Mouse (Mus musculus) forebrain, embryonic 11.5 days (tissue): Measurements from ENCODE around the gene Exoc2. TPM values are rescaled to one million over a fixed set of nuclear protein-coding genes. Genes with fewer than 3 reads are reported as not detected.

Source experiments
- ATAC-seq: fragments of 200-750 bp; cut with Nextera tagmentation; replicated peaks from 2 replicates; pipeline ENCODE4 v1.8.0; 2017; ENCODE audit warnings: moderate TSS enrichment; ENCODE audit not compliant: low FRiP score
- DNase-seq: peaks from one replicate; pipeline ENCODE4 v3.0.0-alpha.2; 2017; ENCODE audit warnings: low spot score
- H3K27ac ChIP-seq: fragments of 300-500 bp; sonication (generic); 2 replicates; pipeline ENCODE4 v1.5.1; 2014; ENCODE audit warnings: low read depth, low read length
- H3K27me3 ChIP-seq: fragments of 300-500 bp; sonication (generic); 2 replicates; pipeline ENCODE4 v1.6.1; 2014; ENCODE audit warnings: mild to moderate bottlenecking, low read length, mixed read lengths; ENCODE audit not compliant: control insufficient read depth, insufficient read depth
- H3K36me3 ChIP-seq: fragments of 300-500 bp; sonication (generic); 2 replicates; pipeline ENCODE4 v1.6.1; 2014; ENCODE audit warnings: mild to moderate bottlenecking, low read length, moderate library complexity, mixed read lengths; ENCODE audit not compliant: control insufficient read depth, insufficient read depth
- H3K4me1 ChIP-seq: fragments of 300-500 bp; sonication (generic); replicated peaks from 2 replicates; pipeline ENCODE4 v1.6.1; 2014; ENCODE audit warnings: low read length, mixed read lengths; ENCODE audit not compliant: control insufficient read depth, insufficient read depth
- H3K4me2 ChIP-seq: fragments of 300-500 bp; sonication (generic); 2 replicates; pipeline ENCODE4 v1.6.1; 2014; ENCODE audit warnings: low read depth, mild to moderate bottlenecking, low read length, moderate library complexity, mixed read lengths; ENCODE audit not compliant: severe bottlenecking
- H3K4me3 ChIP-seq: fragments of 300-500 bp; sonication (generic); 2 replicates; pipeline ENCODE4 v1.5.1; 2014; ENCODE audit warnings: low read depth, low read length
- H3K9ac ChIP-seq: fragments of 300-500 bp; sonication (generic); 2 replicates; pipeline ENCODE4 v1.6.1; 2014; ENCODE audit warnings: low read length
- H3K9me3 ChIP-seq: fragments of 300-500 bp; sonication (generic); 2 replicates; pipeline ENCODE4 v1.6.1; 2016; ENCODE audit warnings: low read length, mixed read lengths; ENCODE audit not compliant: control insufficient read depth
- WGBS: fragments of 180-500 bp; shearing (Covaris S2); extraction: QIAGEN DNeasy Blood & Tissue Kit; methylation state at CpG from one replicate; pipeline ENCODE4 v1.1.7; 2014; 5-methylcytosine and 5-hydroxymethylcytosine counted together
- polyA plus RNA-seq: library from polyadenylated mRNA; unstranded; fragments of >200 nt; fragmentation: Nextera tagmentation; extraction: Ambion mirVana; gene quantifications from 2 replicates; pipeline ENCODE4 v1.2.1, GENCODE M21; 2014

Gene Exoc2
- 37.9 and 38.9 TPM in 2 replicates for polyA plus RNA-seq

DNA sequence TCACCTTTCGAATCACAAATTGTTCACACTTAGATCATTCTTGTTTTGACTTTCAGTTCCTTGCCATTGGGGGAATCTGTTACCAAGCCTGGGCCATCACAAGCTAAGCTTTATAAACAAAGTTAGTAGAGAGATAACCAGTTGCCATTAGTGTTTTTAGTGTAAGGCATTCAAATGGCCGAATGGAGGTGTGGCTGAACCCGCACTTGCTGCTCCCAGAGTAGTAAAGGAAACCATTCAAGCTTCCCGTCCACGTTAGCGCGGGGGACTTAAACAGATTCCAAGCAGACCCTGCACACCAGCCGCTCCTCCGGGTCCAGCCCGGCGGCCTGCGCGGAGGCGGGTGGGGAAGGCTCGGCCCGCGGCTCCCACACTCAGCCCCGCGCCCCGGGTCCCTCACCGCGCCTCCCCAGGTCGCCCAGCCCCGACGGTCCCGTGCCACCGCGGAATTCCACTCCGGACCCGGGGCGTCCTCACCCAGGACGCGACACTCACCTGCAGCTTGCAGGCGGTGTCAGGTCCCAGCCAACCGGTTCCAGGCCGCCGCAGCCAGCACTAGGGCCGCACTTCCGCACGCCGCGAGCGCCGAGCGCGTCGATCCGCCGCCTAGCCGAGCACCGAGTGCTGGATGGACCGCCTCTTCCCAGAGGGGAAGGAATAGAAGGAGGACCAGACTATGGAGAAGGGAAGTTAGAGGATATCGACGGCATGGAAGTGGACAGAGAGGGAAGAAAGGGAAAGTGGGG lies at the start of gene Exoc2, which contains the start of gene Gm5447:
Exoc2 (minus strand) TSS at position 593 of the 746 bp plus-strand sequence.
Gm5447 (plus strand) TSS at position 704 of the 746 bp plus-strand sequence.
- Histone ChIP-seq H3K36me3 (no peaks in the 10 kb centered on the region), H3K9ac (peak within 1 kb of the TSS; percentile 85), H3K27ac (peak within 1 kb of the TSS; percentile 57; the same call in 1 of the 2 replicates), H3K9me3 (no peaks in the 10 kb centered on the region), H3K4me1 (0 out of 2 replicates have a peak, but pooled peaks cover 2% of the 10 kb centered on the region), H3K4me2 (peak within 1 kb of the TSS; percentile 68), H3K4me3 (peak within 1 kb of the TSS; percentile 78), H3K27me3 (no peaks in the 10 kb centered on the region)
- DNase-seq (peak; percentile 93), ATAC-seq (peak; percentile 99)
- under 1% methylated on average over 54 of the region's 54 CpGs for WGBS

DNA sequence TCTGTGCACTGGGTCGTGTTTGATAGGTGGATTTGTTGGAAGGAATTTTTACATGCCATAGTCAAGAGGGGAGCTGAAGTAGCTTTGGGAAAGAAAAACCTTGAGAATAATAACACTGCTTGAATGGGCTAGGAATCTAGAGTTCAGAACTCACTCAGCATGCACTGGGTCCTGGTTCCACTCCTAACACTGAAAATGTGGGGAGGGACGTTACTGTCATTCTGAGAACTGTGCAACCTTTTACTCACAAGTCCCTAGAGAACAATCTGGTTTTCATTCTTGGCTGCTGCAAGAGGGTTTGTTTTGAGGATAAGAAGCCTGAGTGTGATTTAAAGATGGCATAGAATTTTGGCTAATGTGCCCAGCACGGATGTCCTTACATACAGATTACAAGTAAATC lies 49.8 kb upstream of the Exoc2 start:
- 82% methylated on average over 3 of the region's 3 CpGs for WGBS

DNA sequence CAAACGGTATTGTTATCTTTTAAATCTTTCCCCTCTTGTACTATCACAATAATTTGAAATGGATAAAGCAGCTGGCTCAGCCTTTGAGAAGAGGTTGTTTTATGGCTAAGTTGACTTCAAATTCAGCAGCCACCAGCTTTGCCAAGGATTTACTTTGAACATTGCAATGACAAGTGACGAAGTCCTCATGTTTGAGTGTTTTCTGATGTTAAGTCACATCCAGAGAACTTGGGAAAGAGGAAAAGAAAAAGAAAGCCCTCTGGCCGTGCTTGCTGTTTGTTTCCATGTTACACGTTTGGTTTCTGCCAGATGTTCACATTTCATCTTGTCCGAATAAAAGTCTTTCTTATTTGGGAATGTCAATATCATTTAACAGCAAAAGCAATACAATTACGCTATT lies 48.0 kb upstream of the Exoc2 start:
- ATAC-seq = no peak
- Histone ChIP-seq H3K27me3 (no peaks in the 10 kb centered on the region), H3K9me3 (no peaks in the 10 kb centered on the region), H3K9ac (no peak overlapping the region), H3K4me2 (no peak overlapping the region), H3K36me3 (no peaks in the 10 kb centered on the region), H3K27ac (no peak overlapping the region), H3K4me3 (no peak overlapping the region), H3K4me1 (no peaks in the 10 kb centered on the region)
- DNase-seq = no peak
- WGBS = 80% methylated on average over 6 of the region's 6 CpGs

More for the DNA sequence above, 49.8 kb upstream of the Exoc2 start:
- Histone ChIP-seq H3K27me3 (no peaks in the 10 kb centered on the region), H3K9me3 (no peaks in the 10 kb centered on the region), H3K4me1 (no peaks in the 10 kb centered on the region), H3K36me3 (no peaks in the 10 kb centered on the region), H3K4me2 (no peak overlapping the region), H3K27ac (no peak overlapping the region), H3K4me3 (no peak overlapping the region), H3K9ac (no peak overlapping the region)
- ATAC-seq (no peak), DNase-seq (no peak)

DNA sequence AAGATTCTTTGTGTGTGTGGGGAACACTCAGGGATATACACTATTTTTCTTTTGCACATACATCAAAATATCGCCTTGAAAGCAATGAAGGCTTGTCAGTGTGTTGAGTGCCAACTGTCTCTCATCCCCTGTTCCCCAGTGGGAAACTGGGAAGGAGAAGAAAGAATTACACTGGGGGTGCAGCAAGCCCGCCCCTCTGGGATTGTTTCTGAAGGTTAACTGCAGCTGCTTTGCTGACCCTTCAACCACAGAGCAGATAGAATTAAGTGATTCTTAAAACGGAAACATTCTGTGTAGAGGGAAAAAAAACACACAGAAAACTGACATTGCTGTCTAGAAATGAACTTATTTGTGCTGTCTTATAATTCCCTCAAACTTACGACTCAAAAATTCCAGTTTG lies 47.6 kb upstream of the Exoc2 start:
- Histone ChIP-seq H3K9ac (no peak overlapping the region), H3K4me2 (no peak overlapping the region), H3K9me3 (no peaks in the 10 kb centered on the region), H3K36me3 (no peaks in the 10 kb centered on the region), H3K27ac (no peak overlapping the region), H3K4me3 (no peak overlapping the region), H3K4me1 (no peaks in the 10 kb centered on the region), H3K27me3 (no peaks in the 10 kb centered on the region)
- no peak for ATAC-seq
- WGBS = 66% methylated on average over 4 of the region's 4 CpGs
- no peak for DNase-seq

DNA sequence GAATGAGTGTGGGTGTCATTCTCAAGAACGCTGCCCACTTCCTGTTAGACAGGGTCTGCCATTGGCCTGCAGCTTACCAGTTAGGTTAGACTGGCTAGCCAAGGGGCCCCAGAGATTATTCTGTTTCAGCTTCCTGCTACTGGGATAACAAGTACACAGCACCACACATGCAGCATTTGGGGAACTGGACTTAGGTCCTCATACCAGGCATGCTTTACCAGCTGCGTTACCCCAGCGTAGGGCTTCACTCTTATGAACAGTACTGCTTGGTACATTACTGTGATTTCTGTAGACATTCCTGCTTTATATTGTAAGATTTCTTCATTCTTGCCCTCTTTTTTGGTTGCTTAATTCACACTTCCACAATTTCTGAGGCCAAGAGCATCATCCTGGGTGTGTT lies 43.7 kb upstream of the Exoc2 start:
- ATAC-seq = no peak
- Histone ChIP-seq H3K27ac (no peak overlapping the region), H3K4me2 (no peak overlapping the region), H3K4me3 (no peak overlapping the region), H3K9ac (no peak overlapping the region), H3K36me3 (no peaks in the 10 kb centered on the region), H3K27me3 (no peaks in the 10 kb centered on the region), H3K4me1 (no peaks in the 10 kb centered on the region), H3K9me3 (no peaks in the 10 kb centered on the region)
- no peak for DNase-seq
- WGBS = 92% methylated on average over 3 of the region's 3 CpGs

DNA sequence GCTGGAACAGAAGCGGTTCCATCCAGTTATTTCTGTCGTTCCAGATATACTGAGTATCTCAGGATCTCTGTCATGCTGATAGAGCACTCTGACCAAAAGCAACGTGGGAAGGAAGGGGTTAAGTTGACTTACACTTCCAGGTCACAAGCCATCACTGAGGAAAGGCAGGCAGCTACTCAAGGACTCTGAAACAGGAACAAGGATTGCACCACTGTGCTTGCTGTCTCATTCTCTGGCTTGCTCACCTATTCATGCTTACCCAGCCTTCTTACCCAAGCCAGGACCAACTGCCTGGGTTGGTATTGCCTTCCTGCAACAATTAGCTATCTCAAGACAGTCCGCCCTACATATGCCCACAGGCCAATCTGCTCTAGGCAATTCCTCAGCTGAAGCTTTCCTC lies 31.1 kb upstream of the Exoc2 start:
- Histone ChIP-seq H3K27me3 (no peaks in the 10 kb centered on the region), H3K4me3 (no peak overlapping the region), H3K4me2 (no peak overlapping the region), H3K9ac (no peak overlapping the region), H3K27ac (no peak overlapping the region), H3K9me3 (no peaks in the 10 kb centered on the region), H3K36me3 (no peaks in the 10 kb centered on the region), H3K4me1 (no peaks in the 10 kb centered on the region)
- DNase-seq = no peak
- 75% methylated on average over 4 of the region's 4 CpGs for WGBS
- no peak for ATAC-seq

DNA sequence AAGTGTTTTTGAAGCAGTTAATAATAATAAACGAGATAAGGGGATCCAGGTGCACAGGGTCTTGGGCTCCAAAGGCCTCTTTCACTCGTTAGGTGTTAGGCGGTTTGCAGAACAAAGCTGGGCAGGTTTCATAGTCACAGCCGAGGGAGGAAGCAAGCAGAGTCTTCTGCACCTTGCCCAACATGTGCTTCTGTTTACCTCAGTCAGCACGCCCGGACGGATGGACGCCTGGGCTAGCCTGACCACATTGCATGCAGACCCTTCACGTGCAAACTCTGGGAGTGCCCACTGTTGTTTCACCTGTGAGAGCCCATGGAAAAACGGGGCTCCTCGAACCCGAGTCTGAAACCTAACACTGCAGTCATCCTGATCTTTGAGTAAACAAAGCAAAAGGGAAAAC lies 30.6 kb upstream of the Exoc2 start:
- Histone ChIP-seq H3K27me3 (no peaks in the 10 kb centered on the region), H3K4me3 (no peak overlapping the region), H3K36me3 (no peaks in the 10 kb centered on the region), H3K4me1 (no peaks in the 10 kb centered on the region), H3K9ac (no peak overlapping the region), H3K9me3 (no peaks in the 10 kb centered on the region), H3K4me2 (no peak overlapping the region), H3K27ac (no peak overlapping the region)
- 57% methylated on average over 12 of the region's 12 CpGs for WGBS
- DNase-seq = no peak
- ATAC-seq = no peak

DNA sequence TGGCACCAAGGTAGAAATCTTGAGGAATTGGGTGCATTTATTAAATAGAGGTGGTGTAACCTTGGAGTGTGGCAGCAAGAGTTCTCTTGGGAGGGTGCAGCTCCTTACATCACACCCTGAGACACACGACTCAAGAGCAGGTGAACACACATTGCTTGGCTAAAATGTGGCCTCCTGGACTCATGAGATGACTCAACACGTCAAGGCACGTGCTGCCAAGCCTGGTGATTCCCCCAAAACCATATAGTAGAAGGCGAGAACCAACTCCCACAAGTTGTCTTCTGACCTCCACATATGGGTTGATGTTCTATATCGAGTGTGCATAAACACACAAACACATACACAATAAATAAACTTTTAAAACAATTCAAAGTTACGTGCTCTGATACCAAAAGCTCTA lies 25.9 kb upstream of the Exoc2 start:
- Histone ChIP-seq H3K4me2 (no peak overlapping the region), H3K27ac (no peak overlapping the region), H3K4me3 (no peak overlapping the region), H3K4me1 (no peaks in the 10 kb centered on the region), H3K9me3 (no peaks in the 10 kb centered on the region), H3K27me3 (no peaks in the 10 kb centered on the region), H3K9ac (no peak overlapping the region), H3K36me3 (no peaks in the 10 kb centered on the region)
- 84% methylated on average over 6 of the region's 6 CpGs for WGBS
- DNase-seq (no peak), ATAC-seq (no peak)
